Mouse (Mus musculus) forebrain, postnatal 0 days (tissue): ENCODE results near the gene Pitx1. TPM values are rescaled to one million over a fixed set of nuclear protein-coding genes. Genes with fewer than 3 reads are reported as not detected.

Experiments
- ATAC-seq: fragments of 200-750 bp; cut with Nextera tagmentation; 2 replicates; pipeline ENCODE4 v1.8.0; 2017; ENCODE audit warnings: mild to moderate bottlenecking, moderate library complexity
- DNase-seq: peaks from one replicate; pipeline ENCODE4 v3.0.0-alpha.2; 2015
- H3K27ac ChIP-seq: fragments of 300-500 bp; sonication (generic); 2 replicates; pipeline ENCODE4 v1.5.1; 2014; ENCODE audit warnings: low read depth, mild to moderate bottlenecking, antibody characterized with exemption, low read length, moderate library complexity, mixed read lengths
- H3K27me3 ChIP-seq: fragments of 300-500 bp; sonication (generic); 2 replicates; pipeline ENCODE4 v1.6.1; 2014; ENCODE audit warnings: mild to moderate bottlenecking, low read length, mixed read lengths; ENCODE audit not compliant: insufficient read depth
- H3K36me3 ChIP-seq: fragments of 300-500 bp; sonication (generic); 2 replicates; pipeline ENCODE4 v1.6.1; 2014; ENCODE audit warnings: mild to moderate bottlenecking, moderate library complexity; ENCODE audit not compliant: insufficient read depth
- H3K4me1 ChIP-seq: fragments of 300-500 bp; sonication (generic); 2 replicates; pipeline ENCODE4 v1.6.1; 2014; ENCODE audit warnings: antibody characterized with exemption; ENCODE audit not compliant: insufficient read depth
- H3K4me2 ChIP-seq: fragments of 300-500 bp; sonication (generic); 2 replicates; pipeline ENCODE4 v1.6.1; 2014; ENCODE audit warnings: low read depth, mild to moderate bottlenecking, moderate library complexity
- H3K4me3 ChIP-seq: fragments of 300-500 bp; sonication (generic); 2 replicates; pipeline ENCODE4 v1.5.1; 2014; ENCODE audit warnings: low read depth, low read length, mixed read lengths
- H3K9ac ChIP-seq: fragments of 300-500 bp; sonication (generic); 2 replicates; pipeline ENCODE4 v1.6.1; 2014; ENCODE audit warnings: mild to moderate bottlenecking
- H3K9me3 ChIP-seq: fragments of 300-500 bp; sonication (generic); 2 replicates; pipeline ENCODE4 v1.6.1; 2016; ENCODE audit warnings: low read length
- CTCF ChIP-seq: sonication (generic); IDR thresholded peaks from 2 replicates; pipeline ENCODE4 v1.5.1; 2016; ENCODE audit warnings: antibody characterized with exemption, control low read depth, low read depth
- WGBS: fragments of 180-500 bp; shearing (Covaris S2); extraction: QIAGEN DNeasy Blood & Tissue Kit; methylation state at CpG from one replicate; pipeline ENCODE4 v1.1.7; 2014; 5-methylcytosine and 5-hydroxymethylcytosine counted together
- polyA plus RNA-seq: library from polyadenylated mRNA; unstranded; fragments of >200 nt; fragmentation: Nextera tagmentation; extraction: Ambion mirVana; gene quantifications from 2 replicates; pipeline ENCODE4 v1.2.1, GENCODE M21; 2015
- total RNA-seq: library from RNA; depleted of rRNA; stranded (reverse); fragments of >200 nt; gene quantifications from 2 replicates; pipeline ENCODE4 v1.2.3, GENCODE M21; 2014

The Pitx1 gene
- total and polyA plus RNA-seq, 2 experiments from 2014 or later = not detected

DNA sequence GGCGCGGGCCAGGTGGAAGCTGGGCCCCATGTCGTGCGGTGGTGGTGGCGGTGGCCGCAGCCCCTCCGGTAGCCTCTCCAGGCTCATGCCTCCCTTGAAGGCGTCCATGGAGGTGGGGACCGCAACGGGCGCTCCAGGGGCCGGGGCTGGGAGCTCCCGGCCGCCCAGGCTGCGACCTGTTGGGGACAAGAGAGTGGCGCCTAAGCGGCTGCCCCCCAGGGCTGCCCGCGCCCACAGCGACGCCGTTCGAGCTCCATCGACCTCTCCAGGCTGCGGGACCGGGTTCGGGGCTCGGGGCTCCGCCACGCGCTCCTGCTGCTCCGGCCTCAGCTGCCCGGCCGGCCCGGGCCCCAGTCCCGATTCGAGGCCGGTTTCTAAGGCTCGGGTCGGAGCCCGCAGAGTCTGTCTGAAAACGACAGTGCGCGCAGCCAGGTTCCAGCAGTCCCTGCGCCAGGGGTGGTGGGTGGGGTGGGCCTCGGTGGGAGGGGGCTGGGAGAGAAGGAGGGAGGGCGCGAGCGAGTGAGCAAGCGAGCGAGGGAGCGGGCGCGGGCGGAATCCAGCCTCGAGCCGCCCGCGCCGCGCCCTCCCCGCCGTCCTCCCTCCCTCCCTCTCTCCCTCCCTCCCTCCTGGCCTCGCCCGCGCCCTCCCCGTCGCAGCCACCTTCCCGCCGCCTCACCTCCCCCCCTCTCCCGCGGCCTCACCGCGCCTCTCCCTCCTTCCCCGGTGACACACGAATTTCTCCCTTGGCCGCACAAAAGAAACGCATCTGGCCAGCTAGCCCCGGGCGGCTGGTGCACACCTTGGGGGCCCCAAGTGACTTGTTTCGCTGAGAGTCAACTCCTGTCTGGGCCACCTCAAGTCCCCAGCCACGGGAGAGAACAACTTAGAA is 4.9 kb downstream of the Pitx1 start:
- H3K4me3 ChIP-seq = peak overlapping the region; percentile 7; the same call in 1 of the 2 replicates
- WGBS = 2% methylated on average over 72 of the region's 82 CpGs
- H3K4me1 ChIP-seq = no peaks in the 10 kb centered on the region
- ATAC-seq = no peak
- no peak for DNase-seq
- no peak overlapping the region for H3K4me2 ChIP-seq
- H3K9me3 ChIP-seq = no peaks in the 10 kb centered on the region
- no peak overlapping the region for H3K27ac ChIP-seq
- no peaks in the 10 kb centered on the region for H3K36me3 ChIP-seq
- H3K9ac ChIP-seq = no peak overlapping the region
- peaks cover 73% of the 10 kb centered on the region for H3K27me3 ChIP-seq
- TF ChIP-seq CTCF = no peak

DNA sequence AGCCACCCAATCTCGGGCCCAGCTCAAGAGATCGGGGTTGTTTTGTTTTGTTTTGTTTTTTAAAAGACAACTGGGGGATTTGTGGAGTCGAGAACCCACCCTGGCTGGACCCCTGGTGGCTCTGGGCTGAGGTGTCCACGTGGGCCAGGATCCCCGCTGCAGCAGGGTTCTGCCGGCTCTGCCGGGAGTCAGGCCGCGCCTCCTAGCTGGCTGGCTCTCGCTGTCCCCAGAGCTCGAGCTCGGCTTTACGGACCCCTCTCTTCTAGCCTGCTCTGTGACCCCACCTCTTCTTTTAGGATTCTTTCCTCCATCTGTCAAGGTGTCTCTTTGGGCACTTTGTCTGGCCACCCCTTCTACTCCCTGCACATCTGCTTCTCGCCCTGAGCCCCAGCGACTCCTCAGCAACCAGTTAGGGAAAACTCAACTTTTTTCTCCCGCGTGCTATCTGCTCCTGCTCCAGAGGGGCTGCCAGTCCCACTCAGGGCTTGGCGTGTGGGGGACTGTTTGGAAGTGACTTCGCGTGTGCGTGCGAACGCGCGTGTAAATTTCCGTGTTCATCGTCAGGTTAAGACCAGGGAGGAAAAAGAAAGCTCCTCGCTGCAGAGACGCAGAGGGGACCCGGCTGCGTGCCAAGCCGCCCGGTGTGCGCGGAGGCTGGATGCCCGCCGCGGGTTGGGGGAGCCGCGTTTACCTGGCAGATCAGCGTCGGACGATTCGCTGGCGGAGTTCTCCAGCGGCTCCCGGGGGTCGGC is 5.7 kb downstream of the Pitx1 start:
- under 1% methylated on average over 48 of the region's 48 CpGs for whole genome bisulfite sequencing
- H3K4me3 ChIP-seq = peak overlapping the region; percentile 7; the same call in 1 of the 2 replicates
- H3K27ac ChIP-seq = no peak overlapping the region
- H3K9ac ChIP-seq = no peak overlapping the region
- no peak overlapping the region for H3K4me2 ChIP-seq
- H3K27me3 ChIP-seq = peaks cover 68% of the 10 kb centered on the region
- ATAC-seq (no peak), DNase-seq (no peak)
- no peaks in the 10 kb centered on the region for H3K36me3 ChIP-seq
- no peaks in the 10 kb centered on the region for H3K4me1 ChIP-seq
- no peak for TF ChIP-seq CTCF
- no peaks in the 10 kb centered on the region for H3K9me3 ChIP-seq

DNA sequence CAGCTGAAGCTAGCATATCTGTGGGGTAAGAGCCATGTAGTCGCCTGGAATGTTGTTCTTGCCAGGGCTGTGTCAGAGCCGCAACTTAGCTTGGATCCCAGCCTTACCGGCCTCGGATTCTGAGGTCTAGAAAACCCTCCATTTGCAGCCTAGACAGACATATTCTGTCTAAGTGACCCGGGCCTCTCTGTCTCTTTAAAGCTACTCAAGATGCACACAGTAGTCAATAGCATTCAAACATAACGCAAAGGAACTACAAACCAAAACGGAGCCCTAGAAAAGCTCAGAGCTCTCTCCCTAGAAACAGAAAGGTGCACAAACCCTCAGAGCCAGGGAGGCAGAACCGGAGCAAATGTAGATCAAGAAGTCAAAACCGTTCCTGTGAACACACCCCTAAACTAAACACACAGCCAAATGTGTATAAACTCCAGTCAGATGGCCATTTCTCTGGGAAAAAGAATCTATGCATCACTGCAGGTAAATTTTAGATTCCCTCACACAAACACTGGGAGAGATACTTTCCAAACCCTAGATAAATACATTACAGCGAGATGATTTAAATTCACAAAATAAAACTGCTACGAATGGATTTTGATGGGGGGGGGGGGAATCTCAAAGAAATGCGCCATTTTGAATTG is 6.9 kb downstream of the Pitx1 start:
- no peaks in the 10 kb centered on the region for H3K4me1 ChIP-seq
- no peak overlapping the region for H3K9ac ChIP-seq
- H3K4me3 ChIP-seq = no peak overlapping the region
- no peak overlapping the region for H3K4me2 ChIP-seq
- ATAC-seq = no peak
- H3K36me3 ChIP-seq = no peaks in the 10 kb centered on the region
- H3K9me3 ChIP-seq = no peaks in the 10 kb centered on the region
- no peak for TF ChIP-seq CTCF
- H3K27ac ChIP-seq = no peak overlapping the region
- 4% methylated on average over 12 of the region's 12 CpGs for WGBS
- peaks cover 71% of the 10 kb centered on the region for H3K27me3 ChIP-seq
- DNase-seq = peak; percentile 56

DNA sequence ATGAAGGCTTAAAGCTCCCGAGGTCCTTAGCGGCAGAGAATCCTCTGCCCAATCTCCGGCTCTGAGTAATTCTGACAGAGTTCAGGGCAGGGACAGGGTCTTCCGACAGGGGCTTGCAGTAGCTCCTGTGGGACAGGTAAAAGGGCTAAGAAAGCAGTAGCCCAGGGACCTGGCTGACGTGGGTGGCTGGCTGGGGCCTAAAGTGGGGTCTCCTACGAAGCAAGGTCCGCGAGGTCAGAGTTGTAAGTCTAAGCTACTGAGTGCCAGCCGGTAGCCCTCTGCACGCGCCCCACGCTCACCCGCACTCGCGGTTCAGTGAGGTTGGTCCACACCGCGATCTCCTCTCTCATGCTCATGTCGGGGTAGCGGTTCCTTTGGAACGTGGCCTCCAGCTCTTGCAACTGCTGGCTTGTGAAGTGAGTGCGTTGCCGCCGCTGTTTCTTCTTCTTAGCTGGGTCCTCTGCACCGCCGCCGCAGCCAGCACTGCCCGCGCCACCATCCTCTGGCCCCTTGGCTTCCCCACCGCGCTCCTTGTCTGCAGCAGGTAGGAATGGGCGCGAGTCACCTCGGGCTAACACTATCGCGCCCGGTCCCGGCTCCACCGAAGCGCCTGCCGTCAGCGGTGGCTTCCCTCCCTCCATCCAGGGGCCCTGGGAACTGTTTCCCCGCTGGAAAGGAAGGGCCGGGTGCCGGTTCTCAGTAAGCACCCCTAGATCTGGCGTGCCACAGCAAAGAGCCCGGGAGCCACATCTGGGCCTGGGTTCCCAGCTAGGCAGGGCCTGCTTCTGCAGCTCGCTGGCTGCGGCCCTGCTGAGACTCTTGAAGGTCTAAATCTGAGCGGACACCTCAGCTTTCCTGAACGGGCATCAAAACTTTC is 7.6 kb downstream of the Pitx1 start:
- Histone ChIP-seq H3K4me2 (no peak overlapping the region), H3K36me3 (no peaks in the 10 kb centered on the region), H3K4me1 (no peaks in the 10 kb centered on the region), H3K9ac (no peak overlapping the region), H3K9me3 (no peaks in the 10 kb centered on the region), H3K27me3 (peaks cover 71% of the 10 kb centered on the region), H3K4me3 (no peak overlapping the region), H3K27ac (no peak overlapping the region)
- DNase-seq (no peak), ATAC-seq (no peak)
- WGBS = 2% methylated on average over 50 of the region's 50 CpGs
- no peak for TF ChIP-seq CTCF

DNA sequence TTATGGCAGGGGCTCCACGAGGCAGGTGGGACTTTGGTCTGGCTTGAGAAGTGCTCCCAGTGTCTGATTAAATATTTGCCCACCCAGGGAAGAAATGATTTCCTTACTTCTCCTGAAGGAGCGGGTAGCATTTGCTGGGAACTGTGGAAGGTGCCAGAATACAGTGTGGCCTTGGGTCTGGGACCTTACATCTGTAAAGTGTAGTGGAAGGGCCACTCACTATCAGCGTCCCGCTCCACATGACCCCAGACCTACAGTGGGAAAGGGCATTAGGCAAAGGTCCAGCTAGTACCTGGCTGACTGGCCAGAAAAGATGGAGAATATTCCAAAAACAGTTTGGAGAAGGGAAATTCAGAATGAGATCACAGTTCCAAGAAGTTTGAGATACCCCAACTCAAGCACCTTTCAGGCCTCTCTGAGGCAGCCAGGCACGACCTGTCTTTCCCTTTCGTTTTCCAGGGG is 8.3 kb downstream of the Pitx1 start:
- Histone ChIP-seq H3K9me3 (no peaks in the 10 kb centered on the region), H3K27ac (no peak overlapping the region), H3K4me3 (no peak overlapping the region), H3K4me1 (no peaks in the 10 kb centered on the region), H3K27me3 (peaks cover 71% of the 10 kb centered on the region), H3K36me3 (no peaks in the 10 kb centered on the region), H3K9ac (no peak overlapping the region), H3K4me2 (no peak overlapping the region)
- no peak for TF ChIP-seq CTCF
- ATAC-seq = no peak
- WGBS = 0% methylated on average over 6 of the region's 6 CpGs
- peak; percentile 41 for DNase-seq
